Mouse (Mus musculus) midbrain, embryonic 14.5 days (tissue): Measurements from ENCODE around the gene Pigs. TPM values are rescaled to one million over a fixed set of nuclear protein-coding genes. Genes with fewer than 3 reads are reported as not detected.

Source experiments
- ATAC-seq: fragments of 200-750 bp; cut with Nextera tagmentation; 2 replicates; pipeline ENCODE4 v1.8.0; 2017; ENCODE audit warnings: moderate number of reproducible peaks, moderate library complexity; ENCODE audit not compliant: low FRiP score, low TSS enrichment
- DNase-seq: peaks from one replicate; pipeline ENCODE4 v3.0.0-alpha.2; 2015
- H3K27ac ChIP-seq: fragments of 300-500 bp; sonication (generic); replicated peaks from 2 replicates; pipeline ENCODE4 v1.5.1; 2014; ENCODE audit warnings: mild to moderate bottlenecking, low read depth, low read length, moderate library complexity
- H3K27me3 ChIP-seq: fragments of 300-500 bp; sonication (generic); 2 replicates; pipeline ENCODE4 v1.6.1; 2014; ENCODE audit warnings: low read length, control low read depth, mixed read lengths; ENCODE audit not compliant: control insufficient read depth, insufficient read depth
- H3K36me3 ChIP-seq: fragments of 300-500 bp; sonication (generic); 2 replicates; pipeline ENCODE4 v1.6.1; 2014; ENCODE audit warnings: low read length, control low read depth; ENCODE audit not compliant: control insufficient read depth, insufficient read depth
- H3K4me1 ChIP-seq: fragments of 300-500 bp; sonication (generic); 2 replicates; pipeline ENCODE4 v1.6.1; 2014; ENCODE audit warnings: mild to moderate bottlenecking, antibody characterized with exemption, low read length, control low read depth; ENCODE audit not compliant: control insufficient read depth, insufficient read depth
- H3K4me2 ChIP-seq: fragments of 300-500 bp; sonication (generic); 2 replicates; pipeline ENCODE4 v1.6.1; 2014; ENCODE audit warnings: mild to moderate bottlenecking, low read length, moderate library complexity
- H3K4me3 ChIP-seq: fragments of 300-500 bp; sonication (generic); replicated peaks from 2 replicates; pipeline ENCODE4 v1.5.1; 2014; ENCODE audit warnings: low read depth, low read length
- H3K9ac ChIP-seq: fragments of 300-500 bp; sonication (generic); replicated peaks from 2 replicates; pipeline ENCODE4 v1.6.1; 2014; ENCODE audit warnings: mild to moderate bottlenecking, low read length, moderate library complexity
- H3K9me3 ChIP-seq: fragments of 300-500 bp; sonication (generic); 2 replicates; pipeline ENCODE4 v1.6.1; 2016; ENCODE audit warnings: low read length, control low read depth, mixed read lengths; ENCODE audit not compliant: control insufficient read depth
- WGBS: fragments of 180-500 bp; shearing (Covaris S2); extraction: QIAGEN DNeasy Blood & Tissue Kit; methylation state at CpG from one replicate; pipeline ENCODE4 v1.1.7; 2014; 5-methylcytosine and 5-hydroxymethylcytosine counted together
- polyA plus RNA-seq: library from polyadenylated mRNA; unstranded; fragments of >200 nt; fragmentation: Nextera tagmentation; extraction: Ambion mirVana; gene quantifications from 2 replicates; pipeline ENCODE4 v1.2.1, GENCODE M21; 2014

The Pigs gene
- polyA plus RNA-seq, 1 experiment from 2014 or later = 63.6 TPM

DNA sequence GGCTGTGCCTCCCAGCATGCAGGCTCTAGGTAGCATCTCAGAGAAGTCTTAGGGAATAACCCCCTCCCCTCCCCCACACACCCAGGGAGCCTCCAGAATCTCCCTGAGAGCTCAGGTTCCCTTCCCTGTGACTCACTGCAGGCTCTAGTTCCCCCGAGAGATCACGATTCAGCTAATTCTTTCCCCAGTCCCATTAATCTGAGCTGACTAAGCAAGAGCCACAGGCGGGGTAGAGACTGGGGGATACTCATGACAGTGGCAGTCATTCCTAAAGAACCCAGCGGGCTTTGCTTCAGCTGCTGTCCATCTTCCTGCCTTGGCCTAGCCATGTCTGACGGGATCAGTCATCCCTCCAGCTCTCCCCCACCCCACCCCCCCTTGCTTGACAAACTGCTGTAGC lies 54.5 kb downstream of the Pigs start:
- H3K4me2 ChIP-seq = no peak overlapping the region

DNA sequence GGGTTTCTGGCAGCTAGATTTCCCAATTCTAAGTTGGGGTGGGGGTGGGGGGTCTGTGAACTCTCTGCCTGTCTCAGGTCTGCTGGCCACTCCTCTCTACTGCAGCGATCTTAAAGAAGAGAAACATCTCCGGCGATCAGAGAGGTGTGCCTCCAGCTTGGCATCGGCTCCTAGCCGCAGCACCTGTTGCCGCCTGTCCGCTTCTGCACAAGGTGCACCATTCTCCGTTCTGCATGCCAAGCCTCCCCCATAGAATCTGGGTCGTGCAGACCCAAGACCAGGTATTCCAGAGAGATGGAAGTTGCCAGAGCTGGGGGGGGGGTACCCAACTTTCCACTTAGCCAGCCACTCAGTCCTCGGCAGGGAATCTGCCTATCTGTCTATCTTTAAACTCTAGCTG lies 57.6 kb downstream of the Pigs start:
- Histone ChIP-seq H3K9me3 (no peaks in the 10 kb centered on the region), H3K4me1 (no peaks in the 10 kb centered on the region), H3K4me3 (no peak overlapping the region), H3K27me3 (no peaks in the 10 kb centered on the region), H3K27ac (no peak overlapping the region), H3K4me2 (no peak overlapping the region), H3K36me3 (no peaks in the 10 kb centered on the region), H3K9ac (no peak overlapping the region)
- ATAC-seq (no peak), DNase-seq (no peak)
- WGBS = 90% methylated on average over 10 of the region's 10 CpGs

More for the DNA sequence above, 54.5 kb downstream of the Pigs start:
- H3K9ac ChIP-seq = no peak overlapping the region
- no peaks in the 10 kb centered on the region for H3K4me1 ChIP-seq
- ATAC-seq (no peak), DNase-seq (peak; percentile 3)
- H3K9me3 ChIP-seq = no peaks in the 10 kb centered on the region
- H3K4me3 ChIP-seq = no peak overlapping the region
- no peaks in the 10 kb centered on the region for H3K27me3 ChIP-seq
- H3K36me3 ChIP-seq = no peaks in the 10 kb centered on the region
- H3K27ac ChIP-seq = no peak overlapping the region
- 19% methylated on average over 5 of the region's 5 CpGs for WGBS

DNA sequence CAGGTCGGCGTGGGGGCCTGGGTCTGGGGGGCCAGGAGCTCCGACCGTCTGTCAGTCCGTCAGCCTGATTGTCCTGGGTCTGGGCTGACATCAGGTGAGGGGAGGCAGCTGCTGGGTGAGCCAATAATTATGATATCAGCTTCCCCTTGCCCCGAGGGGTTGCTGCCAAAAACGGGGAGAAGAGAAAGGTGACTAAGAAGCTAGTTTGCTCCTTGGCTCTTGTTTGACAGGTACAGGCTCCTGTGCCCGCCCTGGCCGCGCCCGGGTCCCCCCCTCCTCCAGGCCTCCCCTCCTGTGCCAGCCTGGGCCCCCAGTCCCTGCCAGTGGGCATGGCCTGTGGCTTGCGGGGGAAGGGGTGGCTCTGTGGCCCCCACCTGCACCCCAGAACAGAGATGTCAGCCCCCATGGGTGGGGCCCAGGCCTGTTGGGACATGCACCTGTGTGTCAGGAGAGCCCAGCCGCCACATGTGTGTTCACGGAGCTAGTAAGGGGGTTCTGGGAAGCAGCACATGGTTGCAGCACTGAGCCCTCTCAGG lies 58.4 kb downstream of the Pigs start, which contains the start of gene Foxn1:
Gene Foxn1, minus strand, starts transcription at position 51 of the 536 bp plus-strand sequence.
- 80% methylated on average over 14 of the region's 14 CpGs for WGBS
- ATAC-seq (no peak), DNase-seq (no peak)

More for the DNA sequence above, 58.4 kb downstream of the Pigs start, which contains the start of gene Foxn1:
- Histone ChIP-seq H3K9ac (no peak within 1 kb of the TSS), H3K36me3 (no peaks in the 10 kb centered on the region), H3K9me3 (no peaks in the 10 kb centered on the region), H3K27ac (no peak within 1 kb of the TSS), H3K27me3 (no peaks in the 10 kb centered on the region), H3K4me1 (no peaks in the 10 kb centered on the region), H3K4me2 (no peak within 1 kb of the TSS), H3K4me3 (no peak within 1 kb of the TSS)

Other genes starting within 250 kb of the Pigs start
- 33.2 and 35.8 TPM in 2 replicates for gene Eral1, start 248.0 kb upstream of the Pigs start, polyA plus RNA-seq
- 29.3 and 30.4 TPM in 2 replicates for gene Fam222b, start 233.8 kb upstream of the Pigs start, polyA plus RNA-seq
- gene Traf4, start 162.8 kb upstream of the Pigs start, polyA plus RNA-seq = 68.4 and 103 TPM in 2 replicates
- 3.9 and 4.2 TPM in 2 replicates for gene Nek8, start 151.7 kb upstream of the Pigs start, polyA plus RNA-seq
- gene Tlcd1, start 151.7 kb upstream of the Pigs start, polyA plus RNA-seq = 6.4 and 6.9 TPM in 2 replicates
- 977 and 1,164 TPM in 2 replicates for gene Rpl23a, start 144.8 kb upstream of the Pigs start, polyA plus RNA-seq
- 51.7 and 53.3 TPM in 2 replicates for gene Rab34, start 140.0 kb upstream of the Pigs start, polyA plus RNA-seq
- gene Proca1, start 135.0 kb upstream of the Pigs start, polyA plus RNA-seq = 0.97 and 1.0 TPM in 2 replicates
- gene Sdf2, start 82.7 kb upstream of the Pigs start, polyA plus RNA-seq = 84.5 and 99.1 TPM in 2 replicates
- gene Supt6, start 82.4 kb upstream of the Pigs start, polyA plus RNA-seq = 21.2 and 29.5 TPM in 2 replicates
- 52.8 and 72.1 TPM in 2 replicates for gene 2610507B11Rik, start 66.7 kb upstream of the Pigs start, polyA plus RNA-seq
- 0.15 and 0.34 TPM in 2 replicates for gene BC030499, start 37.6 kb upstream of the Pigs start, polyA plus RNA-seq
- 5.8 and 8.7 TPM in 2 replicates for gene Spag5, start 26.9 kb upstream of the Pigs start, polyA plus RNA-seq
- 71.2 and 89.5 TPM in 2 replicates for gene Aldoc, start 5.4 kb upstream of the Pigs start, polyA plus RNA-seq
- gene Unc119, start 15.1 kb downstream of the Pigs start, polyA plus RNA-seq = 78.3 and 98.1 TPM in 2 replicates
- gene Foxn1, start 58.1 kb downstream of the Pigs start, polyA plus RNA-seq = not detected in 2 replicates
- not detected in 2 replicates for gene Slc13a2, start 93.8 kb downstream of the Pigs start, polyA plus RNA-seq
- 21.4 and 22.7 TPM in 2 replicates for gene Slc46a1, start 137.3 kb downstream of the Pigs start, polyA plus RNA-seq
- 49.7 and 55.6 TPM in 2 replicates for gene Sarm1, start 169.3 kb downstream of the Pigs start, polyA plus RNA-seq
- gene Vtn, start 170.7 kb downstream of the Pigs start, polyA plus RNA-seq = 40.0 and 134 TPM in 2 replicates
- gene Sebox, start 175.0 kb downstream of the Pigs start, polyA plus RNA-seq = not detected in 2 replicates
- gene Tmem199, start 183.8 kb downstream of the Pigs start, polyA plus RNA-seq = 104 and 108 TPM in 2 replicates
- 165 and 171 TPM in 2 replicates for gene Poldip2, start 183.8 kb downstream of the Pigs start, polyA plus RNA-seq
- gene Tnfaip1, start 207.9 kb downstream of the Pigs start, polyA plus RNA-seq = 51.7 and 58.4 TPM in 2 replicates
- 133 and 135 TPM in 2 replicates for gene Ift20, start 207.9 kb downstream of the Pigs start, polyA plus RNA-seq
- gene Tmem97, start 222.4 kb downstream of the Pigs start, polyA plus RNA-seq = 32.0 and 32.8 TPM in 2 replicates